In genomic region chr14:27661466-27661865, GRCm38 (mm10) we compare ENCODE assay signal across 12 mouse cellular contexts. TPM values are rescaled to one million over a fixed set of nuclear protein-coding genes. Genes with fewer than 3 reads are reported as not detected.
A peak's percentile ranks its signal among the peaks of the same experiment; 100 is the strongest.
DNase-seq lines count a peak whose midpoint lies in the region; ATAC-seq lines count a peak whose summit lies in the region.
"Had no signal": no experiment of that assay in that cellular context is flagged by ENCODE, and none has a peak within 500 bp of the region (broad histone marks: within the 10 kb centered on the region; RNA-seq: fewer than 3 reads in every experiment).

No protein-coding gene starts in this region.

- peak; percentile 74; the same call in 1 of the 2 replicates for ATAC-seq in forebrain, embryonic 16.5 days
- no peak for ATAC-seq in limb, embryonic 11.5 days (ENCODE audit: insufficient number of reproducible peaks, low FRiP score, low TSS enrichment, low read depth)

- no peaks in the 10 kb centered on the region for H3K27me3 ChIP-seq in forebrain, embryonic 16.5 days (replicated peaks; ENCODE audit: control insufficient read depth, insufficient read depth, low read length)
- no peaks in the 10 kb centered on the region for H3K27me3 ChIP-seq in forebrain, embryonic 10.5 days (ENCODE audit: poor library complexity, severe bottlenecking)
- no peaks in the 10 kb centered on the region for H3K27me3 ChIP-seq in limb, embryonic 11.5 days (ENCODE audit: control insufficient read depth, insufficient read depth, low read length)
- H3K27me3 ChIP-seq in limb, embryonic 10.5 days (ENCODE audit: low read depth, poor library complexity, severe bottlenecking), result no peaks in the 10 kb centered on the region
- H3K27me3 ChIP-seq: liver, embryonic 13.5 days had no signal

- H3K4me1 ChIP-seq in forebrain, embryonic 16.5 days (replicated peaks; ENCODE audit: control insufficient read depth, insufficient read depth, low read length), result peaks cover 7% of the 10 kb centered on the region
- no peaks in the 10 kb centered on the region for H3K4me1 ChIP-seq in forebrain, embryonic 10.5 days
- 0 out of 2 replicates have a peak, but pooled peaks cover 2% of the 10 kb centered on the region for H3K4me1 ChIP-seq in limb, embryonic 11.5 days (ENCODE audit: control insufficient read depth, insufficient read depth, low read length)
- H3K4me1 ChIP-seq in limb, embryonic 10.5 days, result peaks cover 15% of the 10 kb centered on the region
- H3K4me1 ChIP-seq: liver, embryonic 13.5 days had no signal

- DNase-seq in forebrain, embryonic 10.5 days (ENCODE audit: extremely low spot score, low spot score), result no peak
- DNase-seq in limb, embryonic 11.5 days (ENCODE audit: low spot score), result peak; percentile 35
- DNase-seq in limb, embryonic 10.5 days (ENCODE audit: low spot score), result no peak
- DNase-seq in testis, postnatal 10 days (ENCODE audit: low spot score), result peak; percentile 43
- DNase-seq in testis, postnatal 14 days (ENCODE audit: low spot score), result no peak
- no peak for DNase-seq in adrenal gland, adult (ENCODE audit: inconsistent age in 2 of 2, low spot score in 1 of 2)
- DNase-seq in adipocyte (ENCODE audit: low spot score), result no peak
- DNase-seq: cerebellum, adult 9-10 months; gastrocnemius, adult 2 months; liver, embryonic 13.5 days; lung, postnatal 4 days had no signal

- 42% methylated on average over 4 of the region's 4 CpGs for WGBS in forebrain, embryonic 16.5 days
- WGBS in forebrain, embryonic 10.5 days, result 93% methylated on average over 4 of the region's 4 CpGs
- 63% methylated on average over 4 of the region's 4 CpGs for WGBS in limb, embryonic 11.5 days
- WGBS in limb, embryonic 10.5 days, result 61% methylated on average over 4 of the region's 4 CpGs

- H3K4me3 ChIP-seq in forebrain, embryonic 16.5 days (replicated peaks; ENCODE audit: low read length), result no peak overlapping the region
- H3K4me3 ChIP-seq in forebrain, embryonic 10.5 days, result no peak overlapping the region
- H3K4me3 ChIP-seq in limb, embryonic 11.5 days (ENCODE audit: low read depth, low read length), result no peak overlapping the region
- no peak overlapping the region for H3K4me3 ChIP-seq in limb, embryonic 10.5 days
- H3K4me3 ChIP-seq: gastrocnemius, adult 2 months; liver, embryonic 13.5 days had no signal

- H3K4me2 ChIP-seq in forebrain, embryonic 16.5 days (ENCODE audit: low read length), result no peak overlapping the region
- no peak overlapping the region for H3K4me2 ChIP-seq in limb, embryonic 11.5 days (ENCODE audit: low read depth, severe bottlenecking)
- H3K4me2 ChIP-seq: liver, embryonic 13.5 days had no signal

- H3K27ac ChIP-seq in forebrain, embryonic 16.5 days (ENCODE audit: low read length), result no peak overlapping the region
- no peak overlapping the region for H3K27ac ChIP-seq in forebrain, embryonic 10.5 days
- no peak overlapping the region for H3K27ac ChIP-seq in limb, embryonic 11.5 days (replicated peaks; ENCODE audit: low read depth, low read length)
- no peak overlapping the region for H3K27ac ChIP-seq in limb, embryonic 10.5 days
- H3K27ac ChIP-seq: gastrocnemius, adult 2 months; liver, embryonic 13.5 days had no signal

- H3K36me3 ChIP-seq in forebrain, embryonic 16.5 days (ENCODE audit: control insufficient read depth, insufficient read depth), result no peaks in the 10 kb centered on the region
- no peaks in the 10 kb centered on the region for H3K36me3 ChIP-seq in forebrain, embryonic 10.5 days (replicated peaks)
- H3K36me3 ChIP-seq in limb, embryonic 11.5 days (ENCODE audit: control insufficient read depth, insufficient read depth, low read length), result no peaks in the 10 kb centered on the region
- no peaks in the 10 kb centered on the region for H3K36me3 ChIP-seq in limb, embryonic 10.5 days
- H3K36me3 ChIP-seq: liver, embryonic 13.5 days had no signal

- no peaks in the 10 kb centered on the region for H3K9me3 ChIP-seq in forebrain, embryonic 16.5 days (ENCODE audit: control insufficient read depth, low read length)
- H3K9me3 ChIP-seq in forebrain, embryonic 10.5 days, result no peaks in the 10 kb centered on the region
- no peaks in the 10 kb centered on the region for H3K9me3 ChIP-seq in limb, embryonic 11.5 days (ENCODE audit: control insufficient read depth, low read length)
- H3K9me3 ChIP-seq in limb, embryonic 10.5 days (replicated peaks), result no peaks in the 10 kb centered on the region
- H3K9me3 ChIP-seq: liver, embryonic 13.5 days had no signal

- H3K9ac ChIP-seq in forebrain, embryonic 16.5 days (replicated peaks; ENCODE audit: low read depth, low read length), result no peak overlapping the region
- no peak overlapping the region for H3K9ac ChIP-seq in limb, embryonic 11.5 days (ENCODE audit: low read length)
- H3K9ac ChIP-seq: liver, embryonic 13.5 days had no signal

RNA-seq across cellular contexts. Expression of gene Erc2, which starts 39.2 kb away (rescaled TPM):
- polyA plus RNA-seq in forebrain, embryonic 16.5 days (2015; fragmentation: Nextera tagmentation; extraction: Ambion mirVana), result 62.2 and 78.0 TPM in 2 replicates
- polyA plus RNA-seq in forebrain, embryonic 10.5 days (2016; fragmentation: Nextera tagmentation; extraction: Ambion mirVana), result 7.8 and 9.1 TPM in 2 replicates
- polyA plus RNA-seq in limb, embryonic 11.5 days (2014; fragmentation: Nextera tagmentation; extraction: Ambion mirVana), result 4.7 and 5.7 TPM in 2 replicates
- polyA plus RNA-seq in limb, embryonic 10.5 days (2016; fragmentation: Nextera tagmentation; extraction: Ambion mirVana), result 3.7 and 4.8 TPM in 2 replicates

Comparison
In these comparisons a context has a peak if more than half of its experiments do, and no peak if none do; other contexts are left out.
1. DNase-seq: peak in limb, embryonic 11.5 days (single experiment) and testis, postnatal 10 days (single experiment); none in forebrain, embryonic 10.5 days (single experiment), limb, embryonic 10.5 days (single experiment), testis, postnatal 14 days (single experiment), adrenal gland, adult (0 of 2) and adipocyte (single experiment).